Mouse (Mus musculus): ENCODE data around the gene Olfr304.
A peak's percentile ranks its signal among the peaks of the same experiment; 100 is the strongest.

Olfr304 gene

GRCm38 (mm10) chr7:86386558-86386957 is at the start of gene Olfr304:
Gene Olfr304 (minus strand): TSS chr7:86386658.
- no peak for DNase-seq (ENCODE audit: low read depth, low spot score)

- DNase-seq (ENCODE audit: low read depth, low spot score): no peak
Observed at GRCm38 (mm10) chr7:86403546-86403945, 17.1 kb upstream of the Olfr304 start, which contains the start of gene Olfr301. Gene Olfr301 (plus strand): TSS chr7:86403846.

- no peak for DNase-seq (ENCODE audit: low read depth, low spot score)
Observed at GRCm38 (mm10) chr7:86397689-86398088, 11.2 kb upstream of the Olfr304 start, which contains the start of gene Olfr303. Gene Olfr303 (minus strand): TSS chr7:86397789.

- DNase-seq (ENCODE audit: low read depth, low spot score): peak; percentile 44
Observed at GRCm38 (mm10) chr7:86385769-86386168, 689 bp downstream of the Olfr304 start.

GRCm38 (mm10) chr7:86366828-86367227 is 19.6 kb downstream of the Olfr304 start, which contains the start of gene Olfr305:
Gene Olfr305 (minus strand): TSS chr7:86366928.
- no peak for DNase-seq (ENCODE audit: low read depth, low spot score)

GRCm38 (mm10) chr7:86346296-86346695 is 40.2 kb downstream of the Olfr304 start:
- DNase-seq (ENCODE audit: low read depth, low spot score): peak; percentile 62

GRCm38 (mm10) chr7:86344253-86344652 is 42.2 kb downstream of the Olfr304 start:
- no peak for DNase-seq (ENCODE audit: low read depth, low spot score)

- peak; percentile 55 for DNase-seq (ENCODE audit: low read depth, low spot score)
Observed at GRCm38 (mm10) chr7:86342881-86343565, 43.4 kb downstream of the Olfr304 start.

GRCm38 (mm10) chr7:86337486-86337885 is 49.0 kb downstream of the Olfr304 start, which contains the start of gene Olfr307:
Gene Olfr307 (minus strand): TSS chr7:86337586.
- DNase-seq (ENCODE audit: low read depth, low spot score): no peak
